Mouse (Mus musculus): Measurements from ENCODE around the gene Pramef12.
"Not testable (repeated sequence)": the region's sequence is repeated elsewhere in the genome, so short reads cannot be mapped to it uniquely, and the experiment has no call there.

Gene Pramef12

GRCm38 (mm10) chr4:144408290-144408689, at the start of gene Pramef12:
Gene Pramef12, minus strand, starts transcription at chr4:144408464.
- no peak for DNase-seq

- DNase-seq = no peak
Observed at GRCm38 (mm10) chr4:144453217-144453616, 45.0 kb upstream of the Pramef12 start, which contains the start of gene Gm9944. Gene Gm9944, minus strand, starts transcription at chr4:144453317.

GRCm38 (mm10) chr4:144448546-144448945, 40.3 kb upstream of the Pramef12 start:
- DNase-seq = no peak

- DNase-seq = no peak
Observed at GRCm38 (mm10) chr4:144441582-144441981, 33.3 kb upstream of the Pramef12 start.

- DNase-seq = no peak
Observed at GRCm38 (mm10) chr4:144441095-144441494, 32.8 kb upstream of the Pramef12 start.

- DNase-seq = no peak
Observed at GRCm38 (mm10) chr4:144438672-144439071, 30.4 kb upstream of the Pramef12 start, which contains the start of gene 1700012P22Rik. Gene 1700012P22Rik, minus strand, starts transcription at chr4:144438772.

- DNase-seq = no peak
Observed at GRCm38 (mm10) chr4:144433216-144433615, 25.0 kb upstream of the Pramef12 start.

GRCm38 (mm10) chr4:144430723-144431122, 22.5 kb upstream of the Pramef12 start:
- no peak for DNase-seq

- no peak for DNase-seq
Observed at GRCm38 (mm10) chr4:144428868-144429267, 20.6 kb upstream of the Pramef12 start.

GRCm38 (mm10) chr4:144424590-144424989, 16.3 kb upstream of the Pramef12 start:
- no peak for DNase-seq

GRCm38 (mm10) chr4:144420644-144421043, 12.4 kb upstream of the Pramef12 start:
- DNase-seq = no peak

- no peak for DNase-seq
Observed at GRCm38 (mm10) chr4:144406261-144406660, 2.0 kb downstream of the Pramef12 start.

- DNase-seq = peak; percentile 24 to 29
Observed at GRCm38 (mm10) chr4:144404456-144405086, 3.7 kb downstream of the Pramef12 start.

- DNase-seq = no peak
Observed at GRCm38 (mm10) chr4:144402712-144403111, 5.6 kb downstream of the Pramef12 start.

GRCm38 (mm10) chr4:144396316-144396715, 11.9 kb downstream of the Pramef12 start:
- DNase-seq = no peak

GRCm38 (mm10) chr4:144377911-144378310, 30.4 kb downstream of the Pramef12 start, which contains the start of gene Pramef20:
Gene Pramef20, minus strand, starts transcription at chr4:144377933.
- DNase-seq = no peak

GRCm38 (mm10) chr4:144357642-144358041, 50.6 kb downstream of the Pramef12 start, which contains the start of gene Gm13119:
Gene Gm13119, plus strand, starts transcription at chr4:144357942.
- DNase-seq = not testable (repeated sequence)

Measured in lung, postnatal 4 days (tissue).